Mouse (Mus musculus) midbrain, postnatal 0 days (tissue): ENCODE results near the gene Psmd12. TPM values are rescaled to one million over a fixed set of nuclear protein-coding genes. Genes with fewer than 3 reads are reported as not detected.

ENCODE experiments used
- ATAC-seq: fragments of 200-750 bp; cut with Nextera tagmentation; 2 replicates; pipeline ENCODE4 v1.8.0; 2017; ENCODE audit warnings: moderate number of reproducible peaks, mild to moderate bottlenecking, moderate TSS enrichment, moderate library complexity; ENCODE audit not compliant: low FRiP score
- DNase-seq: peaks from one replicate; pipeline ENCODE4 v3.0.0-alpha.2; 2015; ENCODE audit warnings: low spot score
- H3K27ac ChIP-seq: fragments of 300-500 bp; sonication (generic); 2 replicates; pipeline ENCODE4 v1.5.1; 2014; ENCODE audit warnings: low read depth, mild to moderate bottlenecking, low read length, mixed read lengths
- H3K27me3 ChIP-seq: fragments of 300-500 bp; sonication (generic); 2 replicates; pipeline ENCODE4 v1.6.1; 2014; ENCODE audit warnings: low read length, control low read depth, mixed read lengths; ENCODE audit not compliant: insufficient read depth
- H3K36me3 ChIP-seq: fragments of 300-500 bp; sonication (generic); 2 replicates; pipeline ENCODE4 v1.6.1; 2014; ENCODE audit warnings: low read length, control low read depth, mixed read lengths; ENCODE audit not compliant: insufficient read depth
- H3K4me1 ChIP-seq: fragments of 300-500 bp; sonication (generic); 2 replicates; pipeline ENCODE4 v1.6.1; 2014; ENCODE audit warnings: mild to moderate bottlenecking, control low read depth, antibody characterized with exemption, low read length, mixed read lengths; ENCODE audit not compliant: insufficient read depth
- H3K4me2 ChIP-seq: fragments of 300-500 bp; sonication (generic); 2 replicates; pipeline ENCODE4 v1.6.1; 2014; ENCODE audit warnings: low read depth, mild to moderate bottlenecking, low read length, mixed read lengths; ENCODE audit not compliant: poor library complexity, severe bottlenecking
- H3K4me3 ChIP-seq: fragments of 300-500 bp; sonication (generic); 2 replicates; pipeline ENCODE4 v1.5.1; 2014; ENCODE audit warnings: low read depth, mild to moderate bottlenecking, low read length, moderate library complexity
- H3K9ac ChIP-seq: fragments of 300-500 bp; sonication (generic); replicated peaks from 2 replicates; pipeline ENCODE4 v1.6.1; 2014; ENCODE audit warnings: mild to moderate bottlenecking, low read length, moderate library complexity, mixed read lengths; ENCODE audit not compliant: poor library complexity, severe bottlenecking
- H3K9me3 ChIP-seq: fragments of 300-500 bp; sonication (generic); 2 replicates; pipeline ENCODE4 v1.6.1; 2016; ENCODE audit warnings: low read length, control low read depth
- CTCF ChIP-seq: IDR thresholded peaks from 2 replicates; pipeline ENCODE4 v1.5.1; 2016; ENCODE audit warnings: antibody characterized with exemption, mild to moderate bottlenecking
- WGBS: fragments of 180-500 bp; shearing (Covaris S2); extraction: QIAGEN DNeasy Blood & Tissue Kit; methylation state at CpG from one replicate; pipeline ENCODE4 v1.1.7; 2014; 5-methylcytosine and 5-hydroxymethylcytosine counted together
- polyA plus RNA-seq: library from polyadenylated mRNA; unstranded; fragments of >200 nt; fragmentation: Nextera tagmentation; extraction: Ambion mirVana; gene quantifications from 2 replicates; pipeline ENCODE4 v1.2.1, GENCODE M21; 2015
- total RNA-seq: library from RNA; depleted of rRNA; stranded (reverse); fragments of >200 nt; gene quantifications from 2 replicates; pipeline ENCODE4 v1.2.3, GENCODE M21; 2014

Gene Psmd12
- total and polyA plus RNA-seq, 2 experiments from 2014 or later, result 39.6 to 156 TPM

DNA sequence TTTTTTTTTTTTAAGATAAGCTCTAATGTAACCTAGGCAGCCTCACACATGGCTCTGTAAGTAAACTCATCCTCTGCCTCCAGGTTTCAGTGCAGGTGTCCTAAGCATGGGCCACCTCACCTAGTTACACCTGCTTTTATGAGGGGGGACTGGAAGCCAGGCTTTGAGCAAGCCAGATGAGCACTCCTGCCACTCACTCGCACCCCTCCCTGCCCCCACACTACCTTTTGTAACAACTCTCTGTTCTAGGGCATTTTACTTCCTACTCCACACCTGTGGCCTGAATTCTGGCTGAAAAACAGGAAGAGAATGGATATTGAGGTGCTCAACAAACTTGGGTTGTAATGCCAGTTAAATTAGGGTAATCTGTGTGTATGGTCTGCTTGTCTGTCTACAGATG, 45.7 kb downstream of the Psmd12 start:
- no peaks in the 10 kb centered on the region for H3K9me3 ChIP-seq
- no peak for TF ChIP-seq CTCF
- no peaks in the 10 kb centered on the region for H3K27me3 ChIP-seq
- H3K9ac ChIP-seq, result no peak overlapping the region
- H3K4me2 ChIP-seq, result no peak overlapping the region
- H3K4me3 ChIP-seq, result no peak overlapping the region
- no peaks in the 10 kb centered on the region for H3K36me3 ChIP-seq
- H3K27ac ChIP-seq, result no peak overlapping the region
- DNase-seq (no peak), ATAC-seq (no peak)
- H3K4me1 ChIP-seq, result no peaks in the 10 kb centered on the region
- 90% methylated on average over 1 of the region's 1 CpGs for WGBS

DNA sequence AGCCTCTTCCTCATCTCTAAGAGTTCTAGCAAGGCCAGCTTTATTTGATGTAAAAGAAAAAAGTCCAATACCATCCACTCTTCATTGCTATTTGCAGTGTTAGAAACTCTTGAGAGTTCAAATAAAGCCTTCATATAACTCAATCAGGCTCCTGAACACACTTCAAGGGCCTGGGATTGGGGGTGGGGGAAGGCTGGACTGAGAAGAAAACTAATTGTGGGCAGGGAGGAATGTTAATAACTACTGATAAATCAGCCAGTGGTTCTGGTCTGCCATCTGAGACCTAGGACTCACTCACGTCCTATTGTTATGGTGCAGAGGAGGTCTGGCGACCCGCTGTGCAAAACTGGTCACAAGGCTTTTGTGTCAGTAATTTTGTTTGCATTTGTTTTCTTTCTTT, 48.3 kb downstream of the Psmd12 start:
- H3K4me3 ChIP-seq, result no peak overlapping the region
- H3K4me1 ChIP-seq, result no peaks in the 10 kb centered on the region
- no peak overlapping the region for H3K9ac ChIP-seq
- DNase-seq, result no peak
- no peaks in the 10 kb centered on the region for H3K36me3 ChIP-seq
- no peak for TF ChIP-seq CTCF
- ATAC-seq, result no peak
- 42% methylated on average over 3 of the region's 3 CpGs for WGBS
- no peaks in the 10 kb centered on the region for H3K9me3 ChIP-seq
- no peak overlapping the region for H3K4me2 ChIP-seq
- H3K27me3 ChIP-seq, result no peaks in the 10 kb centered on the region
- no peak overlapping the region for H3K27ac ChIP-seq

DNA sequence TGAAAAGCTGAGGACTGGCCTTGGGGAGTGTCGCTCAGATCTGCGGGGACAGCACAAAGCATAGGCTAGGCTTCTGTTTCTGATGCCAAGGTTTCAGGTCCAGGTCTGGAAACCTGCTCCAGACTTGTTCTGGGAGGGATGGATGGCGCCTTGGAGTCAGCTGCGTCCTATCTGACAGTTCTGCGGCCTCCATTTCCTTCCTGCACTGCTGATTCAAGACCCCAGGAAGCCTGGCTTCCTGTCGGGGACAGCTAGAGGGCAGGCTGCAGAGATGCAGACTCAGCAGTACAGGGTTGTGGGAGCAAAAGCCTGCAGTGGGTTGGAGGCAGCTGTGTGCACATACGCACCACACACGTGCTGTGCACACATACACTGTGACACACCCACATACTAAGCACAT, 50.0 kb downstream of the Psmd12 start:
- TF ChIP-seq CTCF, result peak; percentile 40; the same call in 1 of the 2 replicates
- DNase-seq, result no peak

DNA sequence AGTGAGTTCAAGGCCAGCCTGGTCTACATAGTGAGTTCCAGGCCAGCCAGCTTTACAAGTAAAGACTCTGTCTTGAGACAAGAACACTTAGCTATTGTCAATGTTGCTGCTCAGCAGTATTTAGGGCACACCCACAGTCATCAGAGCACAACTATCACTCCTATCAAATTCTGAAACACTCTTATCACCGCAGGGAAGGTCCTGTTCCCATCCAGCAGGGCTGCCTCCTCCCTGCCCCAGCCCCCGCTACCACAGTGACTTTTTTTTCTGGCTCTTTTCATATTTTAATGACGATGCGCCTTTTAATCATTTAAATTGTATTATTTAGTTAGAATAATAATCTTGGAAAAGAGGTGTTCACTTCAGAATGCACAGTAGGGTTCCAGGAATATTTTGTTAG, 52.2 kb downstream of the Psmd12 start:
- no peaks in the 10 kb centered on the region for H3K27me3 ChIP-seq
- no peaks in the 10 kb centered on the region for H3K4me1 ChIP-seq
- H3K9me3 ChIP-seq, result no peaks in the 10 kb centered on the region
- no peak overlapping the region for H3K27ac ChIP-seq
- ATAC-seq (no peak), DNase-seq (no peak)
- 66% methylated on average over 4 of the region's 4 CpGs for WGBS
- TF ChIP-seq CTCF, result no peak
- no peak overlapping the region for H3K9ac ChIP-seq
- no peak overlapping the region for H3K4me3 ChIP-seq
- H3K36me3 ChIP-seq, result no peaks in the 10 kb centered on the region
- H3K4me2 ChIP-seq, result no peak overlapping the region

More for the DNA sequence above, 50.0 kb downstream of the Psmd12 start:
- no peaks in the 10 kb centered on the region for H3K9me3 ChIP-seq
- no peaks in the 10 kb centered on the region for H3K36me3 ChIP-seq
- no peaks in the 10 kb centered on the region for H3K27me3 ChIP-seq
- no peak for ATAC-seq
- H3K4me3 ChIP-seq, result no peak overlapping the region
- H3K4me2 ChIP-seq, result no peak overlapping the region
- H3K27ac ChIP-seq, result no peak overlapping the region
- H3K4me1 ChIP-seq, result no peaks in the 10 kb centered on the region
- no peak overlapping the region for H3K9ac ChIP-seq
- 41% methylated on average over 8 of the region's 8 CpGs for WGBS

DNA sequence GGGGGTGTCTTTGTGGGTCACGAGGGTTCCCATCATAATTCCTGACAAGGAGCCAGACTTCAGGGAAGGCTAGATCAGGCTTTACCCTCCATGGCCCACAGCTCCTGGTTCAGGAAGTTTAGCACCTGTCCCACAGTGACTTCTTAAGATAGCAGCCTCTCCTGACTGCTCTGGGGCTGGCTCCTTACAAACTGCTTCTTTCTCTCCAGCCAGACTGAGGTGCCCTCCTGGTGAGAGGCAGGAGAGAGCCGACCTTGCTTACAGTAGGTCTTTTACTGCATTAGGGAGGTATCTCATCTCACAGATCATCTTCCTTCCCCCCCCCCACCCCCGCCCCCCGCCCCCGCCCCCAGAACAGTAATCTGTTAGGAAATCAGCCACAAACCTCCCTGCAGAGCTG, 53.0 kb downstream of the Psmd12 start:
- WGBS, result 44% methylated on average over 5 of the region's 5 CpGs
- H3K9me3 ChIP-seq, result no peaks in the 10 kb centered on the region
- no peaks in the 10 kb centered on the region for H3K27me3 ChIP-seq
- no peak for TF ChIP-seq CTCF
- no peaks in the 10 kb centered on the region for H3K36me3 ChIP-seq
- H3K27ac ChIP-seq, result no peak overlapping the region
- H3K9ac ChIP-seq, result no peak overlapping the region
- no peak overlapping the region for H3K4me3 ChIP-seq
- DNase-seq (no peak), ATAC-seq (no peak)
- H3K4me1 ChIP-seq, result no peaks in the 10 kb centered on the region
- no peak overlapping the region for H3K4me2 ChIP-seq

DNA sequence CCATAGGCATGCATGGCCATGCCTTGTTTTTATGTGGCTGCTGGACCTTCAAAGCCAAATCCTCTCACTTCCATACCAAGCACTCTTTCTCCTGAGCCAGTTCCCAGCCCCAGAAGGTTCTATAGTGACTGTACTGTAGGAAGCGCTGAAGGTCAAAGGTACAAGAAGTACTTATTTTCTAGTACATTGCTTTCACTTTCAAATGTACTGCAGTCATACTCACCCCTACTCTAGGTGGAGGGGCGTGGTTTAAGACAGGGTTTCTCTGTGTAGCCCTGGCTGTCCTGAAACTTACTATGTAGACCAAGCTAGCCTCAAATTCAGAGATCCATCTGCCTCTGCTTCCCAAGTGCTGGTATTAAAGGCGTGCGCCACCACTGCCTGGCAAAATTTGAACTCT, 59.7 kb downstream of the Psmd12 start:
- 94% methylated on average over 4 of the region's 4 CpGs for WGBS
- Histone ChIP-seq H3K9me3 (no peaks in the 10 kb centered on the region), H3K27me3 (no peaks in the 10 kb centered on the region), H3K4me2 (no peak overlapping the region), H3K4me3 (no peak overlapping the region), H3K36me3 (no peaks in the 10 kb centered on the region), H3K9ac (no peak overlapping the region), H3K27ac (no peak overlapping the region), H3K4me1 (no peaks in the 10 kb centered on the region)
- TF ChIP-seq CTCF, result no peak
- ATAC-seq (no peak), DNase-seq (no peak)

DNA sequence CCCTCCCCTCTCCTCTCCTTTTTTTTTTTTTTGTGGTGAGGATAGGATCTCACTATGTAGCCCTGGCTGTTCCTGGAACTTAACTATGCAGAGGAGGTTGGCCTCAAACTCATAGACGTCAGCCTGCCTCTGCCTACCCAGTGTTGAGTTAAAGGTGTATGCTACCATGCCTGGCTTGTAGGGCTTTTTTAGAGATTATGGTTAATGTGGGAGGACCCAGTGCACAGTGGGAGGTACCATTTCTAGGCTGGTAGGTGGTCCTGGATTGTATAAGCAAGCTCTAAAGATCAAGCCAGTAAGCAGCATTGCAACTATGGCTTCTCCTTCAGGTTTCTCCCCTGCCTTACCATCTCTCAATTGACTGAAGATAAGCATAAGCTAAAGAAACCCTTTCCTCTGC, 61.1 kb downstream of the Psmd12 start:
- Histone ChIP-seq H3K9ac (no peak overlapping the region), H3K36me3 (no peaks in the 10 kb centered on the region), H3K4me2 (no peak overlapping the region), H3K9me3 (no peaks in the 10 kb centered on the region), H3K27me3 (no peaks in the 10 kb centered on the region), H3K4me1 (no peaks in the 10 kb centered on the region), H3K4me3 (no peak overlapping the region), H3K27ac (no peak overlapping the region)
- TF ChIP-seq CTCF, result no peak
- WGBS, result 60% methylated on average over 1 of the region's 1 CpGs
- DNase-seq (no peak), ATAC-seq (no peak)
